Mouse (Mus musculus): ENCODE results near the gene Uggt2. TPM values are rescaled to one million over a fixed set of nuclear protein-coding genes. Genes with fewer than 3 reads are reported as not detected.

Gene Uggt2
- polyA plus RNA-seq (2012; fragmentation: generic; extraction: Trizol), result 2.6 TPM
- long read RNA-seq, experiment 1, partial matches to known transcripts, result 3 of 4 reads
- long read RNA-seq, experiment 1, other reads (novel, unspliced or antisense), result 1 of 4 reads
- long read RNA-seq, experiment 2, full-length matches to known transcripts, result 29 of 69 reads
- long read RNA-seq, experiment 2, partial matches to known transcripts, result 26 of 69 reads
- long read RNA-seq, experiment 2, other reads (novel, unspliced or antisense), result 14 of 69 reads

- H3K36me3 ChIP-seq (ENCODE audit: control insufficient read depth, insufficient read depth), result no peaks in the 10 kb centered on the region
- H3K79me2 ChIP-seq (ENCODE audit: control insufficient read depth, insufficient read depth), result peaks cover 19% of the 10 kb centered on the region
- H3ac ChIP-seq (ENCODE audit: control insufficient read depth, insufficient read length, low read depth), result peak within 1 kb of the TSS; percentile 83
- no peaks in the 10 kb centered on the region for H3K27me3 ChIP-seq (ENCODE audit: control insufficient read depth, insufficient read depth, insufficient read length)
- H3K4me3 ChIP-seq (ENCODE audit: insufficient read depth, poor library complexity, severe bottlenecking), result peak within 1 kb of the TSS; percentile 57
- H3K79me3 ChIP-seq (ENCODE audit: low read depth), result peaks cover 5% of the 10 kb centered on the region
- TF ChIP-seq CTCF (IDR thresholded peaks at IDR 0.05; ENCODE audit: control insufficient read depth, insufficient read depth, insufficient read length), result peak; percentile 91
- no peak for TF ChIP-seq USF1 (IDR thresholded peaks at IDR 0.05; ENCODE audit: low read depth)
These were observed at the start of gene Uggt2 for GRCm38 (mm10) chr14:119098851-119099569. TSS of gene Uggt2 (minus strand) at chr14:119099430.

- Histone ChIP-seq H3K79me3 (ENCODE audit: low read depth) (no peaks in the 10 kb centered on the region), H3K4me3 (ENCODE audit: insufficient read depth, poor library complexity, severe bottlenecking) (no peak overlapping the region), H3K27me3 (ENCODE audit: control insufficient read depth, insufficient read depth, insufficient read length) (peaks cover 12% of the 10 kb centered on the region), H3K36me3 (ENCODE audit: control insufficient read depth, insufficient read depth) (no peaks in the 10 kb centered on the region), H3ac (ENCODE audit: control insufficient read depth, insufficient read length, low read depth) (no peak overlapping the region), H3K79me2 (ENCODE audit: control insufficient read depth, insufficient read depth) (no peaks in the 10 kb centered on the region)
- TF ChIP-seq MYOD1 (IDR thresholded peaks at IDR 0.05; ENCODE audit: control insufficient read depth, insufficient read length, low read depth) (no peak), CTCF (IDR thresholded peaks at IDR 0.05; ENCODE audit: control insufficient read depth, insufficient read depth, insufficient read length) (no peak), MAX (IDR thresholded peaks at IDR 0.05) (no peak), FOSL1 (IDR thresholded peaks at IDR 0.05; ENCODE audit: insufficient read depth, low read length, poor library complexity, severe bottlenecking) (no peak), CEBPB (IDR thresholded peaks at IDR 0.05; ENCODE audit: low read depth) (no peak), USF1 (IDR thresholded peaks at IDR 0.05; ENCODE audit: low read depth) (no peak), MYOG (IDR thresholded peaks at IDR 0.05; ENCODE audit: control insufficient read depth, extremely low read depth, insufficient read length) (no peak)
These were observed 40.2 kb upstream of the Uggt2 start for GRCm38 (mm10) chr14:119139381-119139950.

- H3K79me3 ChIP-seq (ENCODE audit: low read depth), result no peaks in the 10 kb centered on the region
- peaks cover 12% of the 10 kb centered on the region for H3K27me3 ChIP-seq (ENCODE audit: control insufficient read depth, insufficient read depth, insufficient read length)
- no peak for TF ChIP-seq CEBPB (IDR thresholded peaks at IDR 0.05; ENCODE audit: low read depth)
- no peak for TF ChIP-seq MYOG (IDR thresholded peaks at IDR 0.05; ENCODE audit: control insufficient read depth, extremely low read depth, insufficient read length)
- TF ChIP-seq MAX (IDR thresholded peaks at IDR 0.05), result no peak
- no peak for TF ChIP-seq CTCF (IDR thresholded peaks at IDR 0.05; ENCODE audit: control insufficient read depth, insufficient read depth, insufficient read length)
- TF ChIP-seq FOSL1 (IDR thresholded peaks at IDR 0.05; ENCODE audit: insufficient read depth, low read length, poor library complexity, severe bottlenecking), result no peak
- no peak for TF ChIP-seq MYOD1 (IDR thresholded peaks at IDR 0.05; ENCODE audit: control insufficient read depth, insufficient read length, low read depth)
- TF ChIP-seq USF1 (IDR thresholded peaks at IDR 0.05; ENCODE audit: low read depth), result no peak
- H3ac ChIP-seq (ENCODE audit: control insufficient read depth, insufficient read length, low read depth), result no peak overlapping the region
- no peaks in the 10 kb centered on the region for H3K36me3 ChIP-seq (ENCODE audit: control insufficient read depth, insufficient read depth)
- H3K79me2 ChIP-seq (ENCODE audit: control insufficient read depth, insufficient read depth), result no peaks in the 10 kb centered on the region
- H3K4me3 ChIP-seq (ENCODE audit: insufficient read depth, poor library complexity, severe bottlenecking), result no peak overlapping the region
These were observed 39.5 kb upstream of the Uggt2 start for GRCm38 (mm10) chr14:119138786-119139100.

- Histone ChIP-seq H3K36me3 (ENCODE audit: control insufficient read depth, insufficient read depth) (no peaks in the 10 kb centered on the region), H3K4me3 (ENCODE audit: insufficient read depth, poor library complexity, severe bottlenecking) (no peak within 1 kb of the TSS), H3ac (ENCODE audit: control insufficient read depth, insufficient read length, low read depth) (no peak within 1 kb of the TSS), H3K79me2 (ENCODE audit: control insufficient read depth, insufficient read depth) (no peaks in the 10 kb centered on the region), H3K27me3 (ENCODE audit: control insufficient read depth, insufficient read depth, insufficient read length) (peaks cover 12% of the 10 kb centered on the region), H3K79me3 (ENCODE audit: low read depth) (no peaks in the 10 kb centered on the region)
- TF ChIP-seq MAX (IDR thresholded peaks at IDR 0.05), result no peak
- TF ChIP-seq FOSL1 (IDR thresholded peaks at IDR 0.05; ENCODE audit: insufficient read depth, low read length, poor library complexity, severe bottlenecking), result no peak
- TF ChIP-seq MYOG (IDR thresholded peaks at IDR 0.05; ENCODE audit: control insufficient read depth, extremely low read depth, insufficient read length), result no peak
- TF ChIP-seq CEBPB (IDR thresholded peaks at IDR 0.05; ENCODE audit: low read depth), result no peak
- no peak for TF ChIP-seq MYOD1 (IDR thresholded peaks at IDR 0.05; ENCODE audit: control insufficient read depth, insufficient read length, low read depth)
- no peak for TF ChIP-seq CTCF (IDR thresholded peaks at IDR 0.05; ENCODE audit: control insufficient read depth, insufficient read depth, insufficient read length)
These were observed 38.9 kb upstream of the Uggt2 start, which contains the start of gene Hs6st3 for GRCm38 (mm10) chr14:119137906-119138785. TSS of gene Hs6st3 (plus strand) at chr14:119138341.

GRCm38 (mm10) chr14:119137512-119137905 lies 38.3 kb upstream of the Uggt2 start:
- H3K27me3 ChIP-seq (ENCODE audit: control insufficient read depth, insufficient read depth, insufficient read length), result peaks cover 12% of the 10 kb centered on the region
- no peaks in the 10 kb centered on the region for H3K79me2 ChIP-seq (ENCODE audit: control insufficient read depth, insufficient read depth)
- H3K36me3 ChIP-seq (ENCODE audit: control insufficient read depth, insufficient read depth), result no peaks in the 10 kb centered on the region
- no peaks in the 10 kb centered on the region for H3K79me3 ChIP-seq (ENCODE audit: low read depth)
- H3K4me3 ChIP-seq (ENCODE audit: insufficient read depth, poor library complexity, severe bottlenecking), result no peak overlapping the region
- TF ChIP-seq MYOD1 (IDR thresholded peaks at IDR 0.05; ENCODE audit: control insufficient read depth, insufficient read length, low read depth) (no peak), FOSL1 (IDR thresholded peaks at IDR 0.05; ENCODE audit: insufficient read depth, low read length, poor library complexity, severe bottlenecking) (no peak), MAX (IDR thresholded peaks at IDR 0.05) (no peak), CTCF (IDR thresholded peaks at IDR 0.05; ENCODE audit: control insufficient read depth, insufficient read depth, insufficient read length) (no peak)
- H3ac ChIP-seq (ENCODE audit: control insufficient read depth, insufficient read length, low read depth), result no peak overlapping the region
